Mouse (Mus musculus): Measurements from ENCODE around the gene Ppt1. TPM values are rescaled to one million over a fixed set of nuclear protein-coding genes. Genes with fewer than 3 reads are reported as not detected.

Gene Ppt1
- total and polyA plus RNA-seq, 2 experiments from 2014 or later: 44.2 to 81.3 TPM

DNA sequence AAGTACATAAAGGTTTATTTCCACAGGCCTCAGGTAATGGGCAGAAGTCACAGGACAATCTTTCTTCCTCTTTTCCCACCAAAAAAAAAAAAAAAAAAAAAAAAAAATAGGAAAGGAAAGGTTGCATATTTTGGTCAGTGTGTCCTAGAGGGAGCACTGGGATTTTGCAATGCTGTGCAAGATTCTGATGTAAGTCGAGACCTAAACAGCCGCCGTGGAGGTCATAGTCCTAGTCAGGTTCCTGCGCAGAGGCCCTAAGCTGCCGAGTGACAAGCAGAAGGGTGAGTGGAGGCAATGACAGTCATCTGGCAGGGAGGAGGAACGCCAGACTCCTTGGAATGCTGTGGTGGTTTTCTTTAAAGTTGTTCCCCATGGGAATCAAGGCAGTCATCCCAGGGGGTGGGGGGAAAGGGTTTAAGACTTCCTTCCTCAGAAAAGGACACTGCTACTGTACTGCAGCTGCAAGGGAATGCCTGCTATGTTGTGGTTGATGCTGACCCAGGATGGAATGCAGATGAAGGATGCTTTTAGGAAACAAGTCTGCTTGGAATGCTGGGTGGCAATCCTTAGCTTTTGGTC, 23.1 kb downstream of the Ppt1 start:
- H3K27ac ChIP-seq (ENCODE audit: low read depth, low read length): no peak overlapping the region
- H3K4me1 ChIP-seq (ENCODE audit: insufficient read depth, low read length): no peaks in the 10 kb centered on the region
- no peak overlapping the region for H3K9ac ChIP-seq (replicated peaks; ENCODE audit: low read length, poor library complexity, severe bottlenecking)
- H3K36me3 ChIP-seq (ENCODE audit: insufficient read depth, low read length): peaks cover 68% of the 10 kb centered on the region
- no peak for TF ChIP-seq CTCF (IDR thresholded peaks at IDR 0.05)
- no peaks in the 10 kb centered on the region for H3K27me3 ChIP-seq (ENCODE audit: insufficient read depth, low read length)
- no peak overlapping the region for H3K4me3 ChIP-seq (ENCODE audit: low read depth, low read length)
- ATAC-seq (ENCODE audit: low FRiP score) (no peak), DNase-seq (ENCODE audit: low spot score) (no peak)
- H3K4me2 ChIP-seq (ENCODE audit: low read depth, low read length, poor library complexity, severe bottlenecking): no peak overlapping the region
- no peaks in the 10 kb centered on the region for H3K9me3 ChIP-seq (ENCODE audit: low read length)
- 75% methylated on average over 6 of the region's 6 CpGs for WGBS

DNA sequence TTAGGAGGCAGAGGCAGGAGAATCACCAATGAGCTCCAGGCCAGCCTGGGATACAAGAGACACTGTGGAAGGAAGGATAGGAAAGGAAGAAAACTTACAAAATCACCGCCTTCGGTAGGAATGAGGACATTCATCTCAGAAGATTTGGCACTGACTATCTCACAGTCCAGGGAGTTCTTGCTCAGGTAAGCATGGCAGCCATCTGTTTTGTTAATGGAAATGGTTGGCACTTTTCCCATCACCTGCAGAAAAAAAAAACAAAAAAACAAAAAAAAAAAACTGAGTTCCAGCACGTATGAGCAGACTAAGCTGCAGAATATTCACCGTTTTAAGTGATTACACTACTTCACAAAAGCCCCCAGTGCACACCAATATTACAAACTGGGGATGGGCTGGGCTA, 25.8 kb downstream of the Ppt1 start:
- peaks cover 77% of the 10 kb centered on the region for H3K36me3 ChIP-seq (ENCODE audit: insufficient read depth, low read length)
- no peak overlapping the region for H3K27ac ChIP-seq (ENCODE audit: low read depth, low read length)
- WGBS: 97% methylated on average over 4 of the region's 4 CpGs

DNA sequence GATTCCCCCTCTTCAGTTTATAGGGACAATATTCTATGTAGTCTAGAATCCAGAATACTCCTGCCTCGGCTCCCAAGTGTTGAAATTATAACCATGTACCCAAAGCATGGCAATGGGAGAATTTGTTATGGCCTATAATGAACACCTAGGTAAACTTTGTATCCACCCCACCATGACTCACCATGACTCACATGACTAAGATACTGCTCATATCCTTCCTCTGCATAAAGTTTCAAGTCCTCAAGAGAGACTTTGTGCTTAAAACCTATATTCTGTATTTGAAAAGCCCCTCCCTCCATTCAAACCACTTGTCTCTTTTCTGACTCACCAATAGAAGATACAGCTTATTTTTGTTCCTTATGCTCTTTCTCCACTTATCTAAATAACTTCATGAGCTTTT, 32.0 kb downstream of the Ppt1 start:
- H3K27me3 ChIP-seq (ENCODE audit: insufficient read depth, low read length): no peaks in the 10 kb centered on the region
- no peaks in the 10 kb centered on the region for H3K4me1 ChIP-seq (ENCODE audit: insufficient read depth, low read length)
- no peak for ATAC-seq (ENCODE audit: low FRiP score)
- DNase-seq (ENCODE audit: low spot score): no peak
- no peak overlapping the region for H3K4me3 ChIP-seq (ENCODE audit: low read depth, low read length)
- peaks cover 73% of the 10 kb centered on the region for H3K36me3 ChIP-seq (ENCODE audit: insufficient read depth, low read length)
- no peak overlapping the region for H3K27ac ChIP-seq (ENCODE audit: low read depth, low read length)
- H3K9ac ChIP-seq (replicated peaks; ENCODE audit: low read length, poor library complexity, severe bottlenecking): no peak overlapping the region
- WGBS: 90% methylated on average over 1 of the region's 1 CpGs
- no peaks in the 10 kb centered on the region for H3K9me3 ChIP-seq (ENCODE audit: low read length)
- no peak for TF ChIP-seq CTCF (IDR thresholded peaks at IDR 0.05)
- no peak overlapping the region for H3K4me2 ChIP-seq (ENCODE audit: low read depth, low read length, poor library complexity, severe bottlenecking)

More for the DNA sequence above, 25.8 kb downstream of the Ppt1 start:
- TF ChIP-seq CTCF (IDR thresholded peaks at IDR 0.05): no peak
- Histone ChIP-seq H3K4me1 (ENCODE audit: insufficient read depth, low read length) (no peaks in the 10 kb centered on the region), H3K4me3 (ENCODE audit: low read depth, low read length) (no peak overlapping the region), H3K9ac (replicated peaks; ENCODE audit: low read length, poor library complexity, severe bottlenecking) (no peak overlapping the region), H3K27me3 (ENCODE audit: insufficient read depth, low read length) (no peaks in the 10 kb centered on the region), H3K4me2 (ENCODE audit: low read depth, low read length, poor library complexity, severe bottlenecking) (no peak overlapping the region), H3K9me3 (ENCODE audit: low read length) (no peaks in the 10 kb centered on the region)
- DNase-seq (ENCODE audit: low spot score): no peak
- no peak for ATAC-seq (ENCODE audit: low FRiP score)

DNA sequence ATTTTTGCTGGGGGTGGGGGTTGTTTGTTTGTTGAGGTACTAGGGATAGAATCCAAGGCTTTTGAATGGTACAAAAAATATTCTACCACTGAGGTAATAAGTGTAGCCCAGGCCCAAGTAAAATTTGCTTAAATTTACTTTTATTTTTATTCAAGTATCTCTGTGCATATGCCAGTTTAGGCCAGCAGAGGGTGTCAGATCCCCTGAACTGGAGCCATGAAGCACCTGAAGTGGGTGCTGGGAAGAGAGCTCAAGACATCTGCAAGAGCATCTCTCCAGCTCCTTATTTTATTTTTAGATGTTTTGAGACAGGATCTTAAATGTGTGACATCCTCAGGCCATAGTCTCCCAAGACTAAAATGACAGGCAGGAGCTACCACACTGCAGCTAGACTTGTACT, 34.0 kb downstream of the Ppt1 start:
- peak; percentile 50 for DNase-seq (ENCODE audit: low spot score)
- Histone ChIP-seq H3K9ac (replicated peaks; ENCODE audit: low read length, poor library complexity, severe bottlenecking) (no peak overlapping the region), H3K4me3 (ENCODE audit: low read depth, low read length) (no peak overlapping the region), H3K4me2 (ENCODE audit: low read depth, low read length, poor library complexity, severe bottlenecking) (no peak overlapping the region), H3K36me3 (ENCODE audit: insufficient read depth, low read length) (peaks cover 55% of the 10 kb centered on the region), H3K4me1 (ENCODE audit: insufficient read depth, low read length) (no peaks in the 10 kb centered on the region), H3K27me3 (ENCODE audit: insufficient read depth, low read length) (no peaks in the 10 kb centered on the region), H3K9me3 (ENCODE audit: low read length) (no peaks in the 10 kb centered on the region), H3K27ac (ENCODE audit: low read depth, low read length) (no peak overlapping the region)
- TF ChIP-seq CTCF (IDR thresholded peaks at IDR 0.05): peak; percentile 69
- ATAC-seq (ENCODE audit: low FRiP score): no peak

DNA sequence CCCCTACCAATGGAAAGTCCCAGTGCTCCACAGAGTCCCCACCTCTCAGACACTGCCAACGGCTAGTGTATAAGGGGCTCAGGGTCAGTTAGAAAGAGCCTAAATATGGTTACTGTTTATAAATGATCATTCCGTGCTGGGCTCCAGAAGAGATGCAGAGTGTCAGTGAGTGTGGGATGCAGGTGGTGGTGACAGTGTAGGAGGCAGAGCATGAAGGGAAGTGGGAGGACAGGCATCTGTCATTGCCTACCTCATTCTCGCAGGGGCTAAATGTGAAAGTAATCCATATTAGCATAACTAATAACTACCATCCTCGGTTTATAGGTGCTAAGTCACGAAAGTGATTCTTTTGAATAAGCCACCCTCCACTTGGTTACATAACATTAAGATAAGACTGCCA, 34.7 kb downstream of the Ppt1 start:
- Histone ChIP-seq H3K4me1 (ENCODE audit: insufficient read depth, low read length) (no peaks in the 10 kb centered on the region), H3K27me3 (ENCODE audit: insufficient read depth, low read length) (no peaks in the 10 kb centered on the region), H3K36me3 (ENCODE audit: insufficient read depth, low read length) (peaks cover 48% of the 10 kb centered on the region), H3K27ac (ENCODE audit: low read depth, low read length) (no peak overlapping the region), H3K9ac (replicated peaks; ENCODE audit: low read length, poor library complexity, severe bottlenecking) (no peak overlapping the region), H3K4me2 (ENCODE audit: low read depth, low read length, poor library complexity, severe bottlenecking) (no peak overlapping the region), H3K4me3 (ENCODE audit: low read depth, low read length) (no peak overlapping the region), H3K9me3 (ENCODE audit: low read length) (no peaks in the 10 kb centered on the region)
- no peak for DNase-seq (ENCODE audit: low spot score)
- no peak for ATAC-seq (ENCODE audit: low FRiP score)
- TF ChIP-seq CTCF (IDR thresholded peaks at IDR 0.05): no peak
- WGBS: 87% methylated on average over 5 of the region's 5 CpGs

DNA sequence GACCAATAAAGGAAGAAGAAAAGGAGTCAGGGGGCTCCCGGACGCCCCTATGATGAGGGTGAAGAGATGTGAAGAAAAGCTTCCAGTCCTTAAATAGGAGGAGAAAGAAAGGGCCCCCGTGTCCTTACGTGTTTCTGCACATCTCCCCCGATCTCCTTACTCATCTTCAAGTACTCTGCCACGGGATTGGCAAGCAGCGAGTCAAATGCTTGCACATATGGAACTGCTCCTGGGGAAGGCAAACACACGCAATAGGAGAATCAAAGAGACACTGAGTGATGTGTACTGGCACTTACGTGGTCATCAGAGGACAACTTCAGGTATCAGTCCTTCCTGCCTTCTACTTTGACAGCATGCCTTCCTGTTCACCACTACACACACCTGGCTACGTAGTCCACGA, 35.2 kb downstream of the Ppt1 start:
- 94% methylated on average over 11 of the region's 11 CpGs for WGBS
- Histone ChIP-seq H3K4me2 (ENCODE audit: low read depth, low read length, poor library complexity, severe bottlenecking) (no peak overlapping the region), H3K36me3 (ENCODE audit: insufficient read depth, low read length) (peaks cover 43% of the 10 kb centered on the region), H3K27ac (ENCODE audit: low read depth, low read length) (no peak overlapping the region), H3K27me3 (ENCODE audit: insufficient read depth, low read length) (no peaks in the 10 kb centered on the region), H3K9me3 (ENCODE audit: low read length) (no peaks in the 10 kb centered on the region), H3K4me3 (ENCODE audit: low read depth, low read length) (no peak overlapping the region), H3K4me1 (ENCODE audit: insufficient read depth, low read length) (no peaks in the 10 kb centered on the region), H3K9ac (replicated peaks; ENCODE audit: low read length, poor library complexity, severe bottlenecking) (no peak overlapping the region)
- ATAC-seq (ENCODE audit: low FRiP score): no peak
- no peak for TF ChIP-seq CTCF (IDR thresholded peaks at IDR 0.05)
- no peak for DNase-seq (ENCODE audit: low spot score)

Measured in midbrain, postnatal 0 days (tissue).